Mouse (Mus musculus) embryo, embryonic 10 days (tissue): ENCODE results near the gene L1td1.

Experiments
- DNase-seq: peaks from one replicate; pipeline ENCODE4 v3.0.0-alpha.2; 2015; ENCODE audit warnings: low spot score

Gene L1td1

GRCm38 (mm10) chr4:98743209-98743905 is 16.8 kb downstream of the L1td1 start:
- no peak for DNase-seq

- peak; percentile 62 for DNase-seq
Measured at GRCm38 (mm10) chr4:98743906-98744210, 17.3 kb downstream of the L1td1 start.

- DNase-seq, result no peak
Measured at GRCm38 (mm10) chr4:98754456-98754855, 27.9 kb downstream of the L1td1 start.

GRCm38 (mm10) chr4:98756141-98756540 is 29.6 kb downstream of the L1td1 start:
- DNase-seq, result no peak

GRCm38 (mm10) chr4:98758012-98758821 is 31.7 kb downstream of the L1td1 start:
- DNase-seq, result no peak

GRCm38 (mm10) chr4:98758872-98759518 is 32.5 kb downstream of the L1td1 start:
- no peak for DNase-seq

GRCm38 (mm10) chr4:98767134-98768133 is 40.9 kb downstream of the L1td1 start:
- DNase-seq, result no peak

- no peak for DNase-seq
Measured at GRCm38 (mm10) chr4:98773785-98774184, 47.3 kb downstream of the L1td1 start.

- DNase-seq, result peak; percentile 66
Measured at GRCm38 (mm10) chr4:98776721-98777427, 50.3 kb downstream of the L1td1 start.

GRCm38 (mm10) chr4:98777464-98777863 is 50.9 kb downstream of the L1td1 start:
- DNase-seq, result no peak

GRCm38 (mm10) chr4:98778219-98778618 is 51.7 kb downstream of the L1td1 start:
- DNase-seq, result peak; percentile 35

GRCm38 (mm10) chr4:98785851-98786250 is 59.3 kb downstream of the L1td1 start:
- DNase-seq, result no peak

- no peak for DNase-seq
Measured at GRCm38 (mm10) chr4:98786281-98786680, 59.7 kb downstream of the L1td1 start.
